Mouse (Mus musculus) gastrocnemius, postnatal 14 days (tissue): ENCODE results near the gene Dclk3. TPM values are rescaled to one million over a fixed set of nuclear protein-coding genes. Genes with fewer than 3 reads are reported as not detected.

Experiments used
- DNase-seq: peaks from one replicate; pipeline ENCODE4 v3.0.0; 2021; ENCODE audit warnings: mixed read lengths
- intact Hi-C: fragments of 180-260 bp; cut with DNase I; formaldehyde crosslinking; loops from one replicate; pipeline ENCODE4 v1.15.1; 2025; ENCODE audit warnings: low total_unique reads
- total RNA-seq, 2 experiments: library from RNA; stranded (reverse); gene quantifications; 2 replicates each; pipeline ENCODE4 v1.2.3; 2021

The Dclk3 gene
- total RNA-seq, 2 experiments from 2014 or later: 0.62 to 1.4 TPM

DNA sequence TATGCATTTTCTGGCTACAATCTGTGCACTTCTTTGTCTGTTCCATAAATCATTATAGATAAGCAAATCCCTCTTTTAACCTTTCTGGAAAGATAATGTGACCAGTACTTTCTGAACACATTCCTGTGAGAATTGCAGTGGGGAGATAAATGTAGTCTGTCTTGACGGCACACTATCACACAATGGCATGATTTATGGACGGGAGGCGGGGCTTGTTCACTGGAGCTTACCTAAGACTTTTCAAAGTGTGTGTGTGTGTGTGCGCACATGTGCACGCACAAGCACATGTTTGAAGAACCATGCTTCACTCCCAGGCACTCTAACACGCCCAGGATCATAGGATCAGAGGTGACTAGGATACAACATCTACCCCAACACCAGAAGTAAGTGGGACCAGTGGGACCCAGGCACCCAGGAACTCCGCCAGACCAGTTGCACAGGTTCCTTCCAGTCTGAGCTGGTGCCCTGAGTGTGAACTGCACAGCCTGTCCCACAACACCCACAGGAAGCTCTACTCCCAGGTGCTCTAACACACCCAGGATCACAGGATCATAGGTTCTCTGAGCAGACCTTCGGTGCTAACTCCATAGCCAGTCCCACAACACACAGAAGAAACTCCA lies 96.7 kb downstream of the Dclk3 start:
- intact Hi-C loops: no loop called here
- no peak for DNase-seq

Other genes with a start within 250 kb of the Dclk3 start
- gene Mlh1, start 167.3 kb upstream of the Dclk3 start, total RNA-seq: 1 to 10 TPM; 7.8 TPM
- gene Epm2aip1, start 167.2 kb upstream of the Dclk3 start, total RNA-seq: 10 to 100 TPM; 22.6 to 25.2 TPM
- gene Trank1, start 127.3 kb upstream of the Dclk3 start, total RNA-seq: under 1 TPM; 0.23 to 0.24 TPM